Mouse (Mus musculus) heart, postnatal 14 days (tissue): ENCODE measurements at regions not wholly inside any gene's neighbourhood (a gene's known extent, or its start where the extent isn't known, plus 50 kb on each side); places are given as distances from the start of the nearest gene placed in this dataset.
A peak's percentile ranks its signal among the peaks of the same experiment; 100 is the strongest.

Experiments
- DNase-seq, 2 experiments: peaks; one replicate each; pipeline ENCODE4 v3.0.0; 2021 to 2022
- intact Hi-C: fragments of 180-260 bp; cut with DNase I; formaldehyde crosslinking; loops from one replicate; pipeline ENCODE4 v1.15.1; 2025

DNA sequence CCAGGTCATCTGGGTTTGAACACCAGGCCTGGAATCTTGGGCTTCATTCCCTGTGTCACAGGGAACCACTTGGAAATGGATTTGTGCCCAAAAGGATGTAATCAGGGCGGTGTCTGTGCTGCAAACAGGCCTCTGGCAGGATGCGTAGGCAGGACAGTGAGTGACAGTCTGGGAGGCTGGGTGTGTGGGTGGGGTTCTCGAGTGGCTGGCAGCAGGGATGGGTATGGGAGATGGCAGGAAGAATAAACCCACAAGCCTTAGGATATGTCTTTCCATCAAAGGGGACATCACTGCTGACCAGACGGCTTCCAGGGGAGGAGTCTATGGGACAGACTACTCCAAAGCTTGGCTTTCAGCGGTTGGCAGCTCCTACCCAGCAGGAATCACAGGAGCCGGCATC lies 150.5 kb upstream of the Nectin1 start:
- no peak for DNase-seq
- intact Hi-C loops = no loop called here

- DNase-seq = no peak
- intact Hi-C loops = no loop called here
Observed at GRCm38 (mm10) chr9:43594814-43595213, 149.0 kb upstream of the Nectin1 start.

GRCm38 (mm10) chr9:43595461-43595860 lies 148.3 kb upstream of the Nectin1 start:
- intact Hi-C loops = no loop called here
- DNase-seq = no peak

DNA sequence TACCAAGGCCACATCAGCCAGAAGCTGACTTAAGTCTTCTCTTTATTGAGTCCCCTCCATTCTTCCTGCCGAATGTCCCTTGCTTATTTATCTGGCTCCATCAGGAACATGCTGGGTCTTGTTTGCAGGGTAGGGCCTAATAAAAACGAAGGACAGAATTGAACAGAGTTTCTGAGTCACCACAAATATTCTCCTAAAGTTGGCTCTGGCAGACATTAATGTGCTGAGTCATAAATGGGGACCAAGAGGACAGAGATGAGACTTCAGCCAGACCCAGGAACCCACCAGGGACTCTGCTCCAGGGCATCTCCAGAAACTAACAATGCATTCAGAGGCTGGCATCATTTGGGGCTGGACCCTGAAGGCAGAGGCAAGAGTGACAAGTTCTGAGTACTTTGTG lies 143.4 kb upstream of the Nectin1 start:
- no peak for DNase-seq
- intact Hi-C loops = no loop called here

GRCm38 (mm10) chr9:43617632-43618031 lies 126.2 kb upstream of the Nectin1 start:
- DNase-seq = no peak
- intact Hi-C loops = no loop called here

DNA sequence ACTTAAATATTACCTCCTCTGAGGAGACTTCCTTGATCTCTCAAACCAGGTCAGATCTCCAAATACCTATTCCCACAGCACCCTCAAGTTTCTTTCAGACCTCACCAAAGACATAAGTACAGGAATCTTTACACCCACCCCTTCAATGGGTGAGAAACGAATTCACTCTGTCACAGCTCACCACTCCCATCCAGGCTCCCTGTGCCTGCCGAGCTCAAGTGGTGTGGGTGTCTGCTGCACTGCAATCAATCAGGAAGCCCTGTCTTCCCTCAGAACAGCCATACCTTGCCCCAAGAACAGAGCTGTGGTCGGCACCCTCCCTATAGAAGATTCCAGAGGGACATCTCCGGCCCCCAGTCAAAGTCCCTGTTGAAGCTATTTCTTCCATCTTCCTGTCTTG lies 116.2 kb upstream of the Nectin1 start:
- intact Hi-C loops = no loop called here
- DNase-seq = no peak

DNA sequence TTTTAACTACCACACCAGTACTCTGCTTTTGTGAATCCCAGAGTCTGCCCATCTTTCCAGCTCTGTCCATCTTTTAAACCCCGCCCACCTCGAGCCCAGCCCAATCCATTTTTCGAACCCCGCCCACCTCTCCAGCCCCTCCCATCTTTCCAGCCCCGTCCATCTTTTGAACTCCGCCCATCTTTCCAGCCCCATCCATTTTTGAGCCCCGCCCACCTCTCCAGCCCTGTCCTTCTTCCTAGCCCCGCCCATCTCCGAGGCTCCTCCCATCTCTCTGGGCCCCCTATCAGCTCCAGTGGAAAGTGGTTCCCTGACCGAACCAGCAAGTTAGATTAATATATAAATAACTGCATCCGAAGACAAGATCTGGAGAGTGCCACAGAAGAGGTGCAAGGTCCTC lies 115.0 kb upstream of the Nectin1 start:
- intact Hi-C loops = no loop called here

GRCm38 (mm10) chr9:43636372-43636965 lies 107.3 kb upstream of the Nectin1 start:
- intact Hi-C loops = no loop called here
- DNase-seq = no peak

More for the DNA sequence above, 115.0 kb upstream of the Nectin1 start:
- DNase-seq = no peak

- intact Hi-C loops = no loop called here
- DNase-seq = no peak
Observed at GRCm38 (mm10) chr9:43658186-43658585, 85.6 kb upstream of the Nectin1 start.

- DNase-seq = no peak
- intact Hi-C loops = no loop called here
Observed at GRCm38 (mm10) chr9:43659237-43659636, 84.5 kb upstream of the Nectin1 start.

DNA sequence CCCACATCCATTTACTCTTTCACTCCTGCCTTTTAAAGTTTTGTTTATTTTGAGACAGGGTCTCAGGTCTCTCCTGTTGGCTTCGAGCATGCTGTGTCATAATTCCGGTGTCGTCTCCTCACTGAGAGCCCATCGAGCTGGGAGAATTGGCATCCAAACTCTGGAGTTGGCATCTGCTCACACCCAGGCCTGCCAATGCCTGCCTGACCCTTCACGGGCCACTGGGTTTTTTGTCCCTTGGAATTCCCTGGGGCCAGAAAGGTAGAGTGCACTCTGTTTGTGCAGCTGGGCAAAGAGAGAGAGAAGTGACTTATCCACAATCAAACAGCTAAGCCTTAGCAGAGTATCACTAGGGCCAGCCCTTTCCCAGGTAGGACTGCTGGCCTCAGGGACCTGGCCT lies 83.6 kb upstream of the Nectin1 start:
- no peak for DNase-seq
- intact Hi-C loops = no loop called here

- intact Hi-C loops = no loop called here
- no peak for DNase-seq
Observed at GRCm38 (mm10) chr9:43660896-43661563, 82.8 kb upstream of the Nectin1 start.

DNA sequence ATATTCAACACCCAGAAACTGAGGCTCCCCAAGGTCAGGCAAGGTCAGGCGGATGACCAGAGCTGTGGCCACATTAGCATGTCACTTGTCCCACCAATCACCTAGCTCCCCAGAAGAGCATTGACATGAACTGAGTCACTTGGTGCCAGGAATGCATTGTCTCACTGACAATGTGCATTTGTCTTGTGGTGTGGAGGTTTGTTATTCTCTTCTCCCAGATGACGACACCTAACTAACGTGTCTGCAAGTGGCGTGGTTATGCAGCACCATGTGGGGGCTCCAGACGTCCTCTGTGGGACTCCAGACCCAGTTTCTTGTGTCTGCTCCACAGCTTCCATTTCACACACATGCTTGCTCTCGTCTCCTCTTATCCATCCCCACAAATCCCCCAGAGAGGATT lies 82.1 kb upstream of the Nectin1 start:
- intact Hi-C loops = no loop called here
- DNase-seq = no peak

DNA sequence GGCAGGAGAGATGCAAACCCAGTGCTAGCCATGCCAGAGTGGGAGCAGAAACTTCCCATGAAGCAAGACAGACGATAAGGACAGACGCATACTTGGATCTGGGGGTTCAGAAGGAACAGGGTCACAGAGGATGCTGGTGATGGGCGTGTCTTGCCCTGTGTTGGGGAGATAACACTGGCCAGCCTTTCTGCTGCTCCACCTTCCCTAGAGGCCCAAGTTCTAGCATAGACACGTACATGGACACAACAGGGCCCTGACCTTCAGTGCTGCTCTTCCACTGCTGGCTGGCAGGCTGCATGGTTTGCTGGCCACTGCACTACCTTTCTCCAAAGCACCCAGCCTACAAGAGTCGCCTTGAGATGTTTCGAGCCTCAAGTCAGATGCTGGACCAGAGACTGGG lies 76.4 kb upstream of the Nectin1 start:
- intact Hi-C loops = no loop called here
- no peak for DNase-seq

- intact Hi-C loops = no loop called here
Observed at GRCm38 (mm10) chr9:43667974-43668373, 75.8 kb upstream of the Nectin1 start.

DNA sequence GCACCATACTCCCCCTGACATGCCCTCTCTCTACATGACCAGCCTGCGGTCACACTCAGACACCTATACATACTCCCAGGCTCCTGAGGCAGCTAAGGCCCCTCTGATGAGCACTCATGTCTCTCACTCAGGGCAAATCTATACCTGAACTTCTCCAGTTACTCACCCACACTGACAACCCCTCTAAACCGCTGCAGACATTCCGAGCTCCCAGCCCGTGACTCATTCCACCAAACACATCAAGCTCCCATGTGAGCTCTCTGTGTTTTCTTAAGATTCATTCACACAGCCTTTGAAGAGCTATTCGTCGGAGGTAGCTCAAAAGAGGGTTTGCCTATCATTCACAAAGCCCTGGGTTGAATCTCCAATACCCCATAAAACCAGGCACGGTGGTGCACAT lies 75.1 kb upstream of the Nectin1 start:
- intact Hi-C loops = no loop called here

More at GRCm38 (mm10) chr9:43667974-43668373, 75.8 kb upstream of the Nectin1 start:
- DNase-seq = no peak

DNA sequence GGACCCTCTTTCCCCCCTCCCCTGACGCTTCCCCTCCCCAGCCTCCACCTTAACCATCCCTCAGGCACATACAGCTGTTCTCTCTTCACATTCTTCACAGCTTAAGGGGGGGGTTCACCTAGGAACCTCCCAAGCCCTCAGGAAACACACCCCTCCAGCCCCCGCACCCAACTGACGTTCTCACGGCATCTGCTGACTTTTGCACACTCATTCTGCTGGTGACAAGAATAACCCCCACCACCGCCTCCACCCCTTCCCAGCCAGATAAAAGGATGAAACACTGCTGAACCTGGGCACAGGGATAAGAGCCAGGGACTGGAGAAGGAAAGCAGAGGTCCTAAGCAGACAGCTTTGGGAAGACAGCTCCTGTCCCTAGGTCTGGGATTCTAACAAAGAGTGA lies 73.2 kb upstream of the Nectin1 start:
- intact Hi-C loops = no loop called here

More for the DNA sequence above, 75.1 kb upstream of the Nectin1 start:
- DNase-seq = no peak

GRCm38 (mm10) chr9:43673171-43673680 lies 70.6 kb upstream of the Nectin1 start:
- intact Hi-C loops = no loop called here
- DNase-seq = peak in 1 of 2 experiments; percentile 14

More for the DNA sequence above, 73.2 kb upstream of the Nectin1 start:
- no peak for DNase-seq

DNA sequence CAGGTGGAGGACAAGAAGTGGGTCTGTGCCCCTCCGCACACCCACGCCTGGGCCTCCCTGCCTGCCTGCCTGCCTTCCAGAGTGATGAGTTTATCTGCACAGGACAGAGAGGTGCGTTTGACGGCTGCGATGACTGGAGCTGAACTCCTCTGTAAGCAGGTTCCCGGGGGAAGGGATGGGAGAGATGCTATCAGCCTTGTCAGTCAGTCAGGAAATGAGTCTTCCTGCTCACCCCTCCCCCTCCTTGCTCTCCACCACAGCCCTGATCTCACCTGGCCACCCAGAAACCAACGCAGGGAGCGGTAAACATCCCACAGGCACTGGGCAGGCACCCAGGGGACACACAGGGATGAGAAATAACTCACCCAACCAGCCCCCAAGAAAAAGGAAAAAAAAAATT lies 69.5 kb upstream of the Nectin1 start:
- intact Hi-C loops = no loop called here

DNA sequence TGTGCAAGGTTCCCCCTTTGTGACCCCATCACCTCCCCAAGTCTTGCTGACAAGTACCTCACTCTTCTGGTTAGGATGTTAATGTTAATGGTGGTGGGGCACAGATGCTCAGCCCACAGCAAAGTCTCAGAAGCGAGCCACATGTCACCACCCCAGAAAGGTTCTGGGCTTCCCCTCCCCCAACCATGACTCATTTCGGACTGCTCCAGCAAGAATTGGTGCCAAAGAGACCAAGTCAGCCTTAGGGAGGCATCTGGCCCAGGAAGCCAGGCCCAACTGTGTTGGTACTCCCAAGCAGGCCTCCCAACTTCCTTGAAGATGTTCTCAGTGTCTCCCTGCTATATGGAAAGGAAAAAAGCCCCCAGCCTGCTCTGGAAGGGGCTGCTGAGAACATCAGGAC lies 67.8 kb upstream of the Nectin1 start:
- DNase-seq = no peak
- intact Hi-C loops = no loop called here

More for the DNA sequence above, 69.5 kb upstream of the Nectin1 start:
- DNase-seq = no peak

- intact Hi-C loops = no loop called here
- DNase-seq = no peak
Observed at GRCm38 (mm10) chr9:43679331-43679730, 64.5 kb upstream of the Nectin1 start.

GRCm38 (mm10) chr9:43681317-43681716 lies 62.5 kb upstream of the Nectin1 start:
- DNase-seq = no peak
- intact Hi-C loops = no loop called here
